Mouse (Mus musculus): ENCODE data around the gene St6galnac4. TPM values are rescaled to one million over a fixed set of nuclear protein-coding genes. Genes with fewer than 3 reads are reported as not detected.

St6galnac4 gene
- 26.0 and 28.8 TPM in 2 replicates for polyA plus RNA-seq (2014; fragmentation: Nextera tagmentation; extraction: Ambion mirVana)

- H3K36me3 ChIP-seq (ENCODE audit: control insufficient read depth, insufficient read depth, low read length) = peaks cover 2% of the 10 kb centered on the region; the same call in 1 of the 2 replicates
- H3K4me1 ChIP-seq (replicated peaks; ENCODE audit: control insufficient read depth, insufficient read depth, low read length) = peaks cover 19% of the 10 kb centered on the region
- H3K27ac ChIP-seq (ENCODE audit: low read depth, low read length) = peak within 1 kb of the TSS; percentile 33; the same call in 1 of the 2 replicates
- no peaks in the 10 kb centered on the region; the same call in 1 of the 2 replicates for H3K27me3 ChIP-seq (replicated peaks; ENCODE audit: control insufficient read depth, insufficient read depth, low read length)
- peak; percentile 87 for ATAC-seq (replicated peaks; ENCODE audit: low FRiP score)
- DNase-seq (ENCODE audit: low spot score) = peak; percentile 95
- H3K4me2 ChIP-seq = peak within 1 kb of the TSS; percentile 75
- H3K4me3 ChIP-seq (ENCODE audit: low read depth, low read length) = peak within 1 kb of the TSS; percentile 58
- peak within 1 kb of the TSS; percentile 63 for H3K9ac ChIP-seq (ENCODE audit: low read depth, low read length)
- WGBS = under 1% methylated on average over 38 of the region's 38 CpGs
- no peaks in the 10 kb centered on the region for H3K9me3 ChIP-seq (ENCODE audit: control insufficient read depth, low read length)
Measured at GRCm38 (mm10) chr2:32586871-32587351, at the start of gene St6galnac4. Gene St6galnac4 (plus strand): TSS chr2:32587095.

GRCm38 (mm10) chr2:32537360-32537905, 49.5 kb upstream of the St6galnac4 start:
- Histone ChIP-seq H3K9ac (ENCODE audit: low read depth, low read length) (no peak overlapping the region), H3K9me3 (ENCODE audit: control insufficient read depth, low read length) (no peaks in the 10 kb centered on the region), H3K27ac (ENCODE audit: low read depth, low read length) (no peak overlapping the region), H3K36me3 (ENCODE audit: control insufficient read depth, insufficient read depth, low read length) (no peaks in the 10 kb centered on the region), H3K4me3 (ENCODE audit: low read depth, low read length) (peak overlapping the region; percentile 69), H3K4me2 (peak overlapping the region; percentile 91), H3K4me1 (replicated peaks; ENCODE audit: control insufficient read depth, insufficient read depth, low read length) (peaks cover 19% of the 10 kb centered on the region; the same call in 1 of the 2 replicates), H3K27me3 (replicated peaks; ENCODE audit: control insufficient read depth, insufficient read depth, low read length) (peaks cover 12% of the 10 kb centered on the region)
- WGBS = 10% methylated on average over 9 of the region's 9 CpGs
- no peak for ATAC-seq (replicated peaks; ENCODE audit: low FRiP score)
- peak; percentile 41 for DNase-seq (ENCODE audit: low spot score)

- Histone ChIP-seq H3K4me1 (replicated peaks; ENCODE audit: control insufficient read depth, insufficient read depth, low read length) (peaks cover 19% of the 10 kb centered on the region; the same call in 1 of the 2 replicates), H3K9ac (ENCODE audit: low read depth, low read length) (no peak overlapping the region), H3K4me3 (ENCODE audit: low read depth, low read length) (no peak overlapping the region), H3K9me3 (ENCODE audit: control insufficient read depth, low read length) (no peaks in the 10 kb centered on the region), H3K36me3 (ENCODE audit: control insufficient read depth, insufficient read depth, low read length) (no peaks in the 10 kb centered on the region), H3K27me3 (replicated peaks; ENCODE audit: control insufficient read depth, insufficient read depth, low read length) (peaks cover 12% of the 10 kb centered on the region), H3K27ac (ENCODE audit: low read depth, low read length) (no peak overlapping the region), H3K4me2 (peak overlapping the region; percentile 91)
- ATAC-seq (replicated peaks; ENCODE audit: low FRiP score) (no peak), DNase-seq (ENCODE audit: low spot score) (no peak)
- WGBS = 91% methylated on average over 5 of the region's 5 CpGs
Measured at GRCm38 (mm10) chr2:32537941-32538340, 49.0 kb upstream of the St6galnac4 start.

GRCm38 (mm10) chr2:32538461-32538860, 48.4 kb upstream of the St6galnac4 start:
- DNase-seq (ENCODE audit: low spot score) (no peak), ATAC-seq (replicated peaks; ENCODE audit: low FRiP score) (no peak)
- Histone ChIP-seq H3K9ac (ENCODE audit: low read depth, low read length) (no peak overlapping the region), H3K27me3 (replicated peaks; ENCODE audit: control insufficient read depth, insufficient read depth, low read length) (peaks cover 12% of the 10 kb centered on the region), H3K36me3 (ENCODE audit: control insufficient read depth, insufficient read depth, low read length) (no peaks in the 10 kb centered on the region), H3K4me3 (ENCODE audit: low read depth, low read length) (no peak overlapping the region), H3K4me1 (replicated peaks; ENCODE audit: control insufficient read depth, insufficient read depth, low read length) (peaks cover 19% of the 10 kb centered on the region; the same call in 1 of the 2 replicates), H3K4me2 (no peak overlapping the region), H3K9me3 (ENCODE audit: control insufficient read depth, low read length) (no peaks in the 10 kb centered on the region), H3K27ac (ENCODE audit: low read depth, low read length) (no peak overlapping the region)
- WGBS = 74% methylated on average over 4 of the region's 4 CpGs

GRCm38 (mm10) chr2:32539452-32539981, 47.4 kb upstream of the St6galnac4 start:
- no peak for DNase-seq (ENCODE audit: low spot score)
- H3K9me3 ChIP-seq (ENCODE audit: control insufficient read depth, low read length) = no peaks in the 10 kb centered on the region
- H3K4me3 ChIP-seq (ENCODE audit: low read depth, low read length) = no peak overlapping the region
- H3K4me1 ChIP-seq (replicated peaks; ENCODE audit: control insufficient read depth, insufficient read depth, low read length) = peaks cover 15% of the 10 kb centered on the region; the same call in 1 of the 2 replicates
- H3K4me2 ChIP-seq = no peak overlapping the region
- 80% methylated on average over 14 of the region's 14 CpGs for WGBS
- peaks cover 12% of the 10 kb centered on the region for H3K27me3 ChIP-seq (replicated peaks; ENCODE audit: control insufficient read depth, insufficient read depth, low read length)
- ATAC-seq (replicated peaks; ENCODE audit: low FRiP score) = no peak
- no peaks in the 10 kb centered on the region for H3K36me3 ChIP-seq (ENCODE audit: control insufficient read depth, insufficient read depth, low read length)
- H3K27ac ChIP-seq (ENCODE audit: low read depth, low read length) = no peak overlapping the region
- H3K9ac ChIP-seq (ENCODE audit: low read depth, low read length) = no peak overlapping the region

- no peaks in the 10 kb centered on the region for H3K36me3 ChIP-seq (ENCODE audit: control insufficient read depth, insufficient read depth, low read length)
- peaks cover 9% of the 10 kb centered on the region for H3K27me3 ChIP-seq (replicated peaks; ENCODE audit: control insufficient read depth, insufficient read depth, low read length)
- ATAC-seq (replicated peaks; ENCODE audit: low FRiP score) (no peak), DNase-seq (ENCODE audit: low spot score) (no peak)
- H3K9me3 ChIP-seq (ENCODE audit: control insufficient read depth, low read length) = no peaks in the 10 kb centered on the region
- no peak overlapping the region for H3K4me3 ChIP-seq (ENCODE audit: low read depth, low read length)
- H3K27ac ChIP-seq (ENCODE audit: low read depth, low read length) = no peak overlapping the region
- H3K9ac ChIP-seq (ENCODE audit: low read depth, low read length) = no peak overlapping the region
- H3K4me1 ChIP-seq (replicated peaks; ENCODE audit: control insufficient read depth, insufficient read depth, low read length) = peaks cover 11% of the 10 kb centered on the region; the same call in 1 of the 2 replicates
- no peak overlapping the region for H3K4me2 ChIP-seq
- WGBS = 94% methylated on average over 2 of the region's 2 CpGs
Measured at GRCm38 (mm10) chr2:32541333-32541908, 45.5 kb upstream of the St6galnac4 start.

- 60% methylated on average over 4 of the region's 4 CpGs for WGBS
- Histone ChIP-seq H3K9ac (ENCODE audit: low read depth, low read length) (no peak overlapping the region), H3K4me3 (ENCODE audit: low read depth, low read length) (no peak overlapping the region), H3K9me3 (ENCODE audit: control insufficient read depth, low read length) (no peaks in the 10 kb centered on the region), H3K4me2 (no peak overlapping the region), H3K27ac (ENCODE audit: low read depth, low read length) (no peak overlapping the region), H3K27me3 (replicated peaks; ENCODE audit: control insufficient read depth, insufficient read depth, low read length) (peaks cover 3% of the 10 kb centered on the region; the same call in 1 of the 2 replicates), H3K4me1 (replicated peaks; ENCODE audit: control insufficient read depth, insufficient read depth, low read length) (peaks cover 6% of the 10 kb centered on the region; the same call in 1 of the 2 replicates), H3K36me3 (ENCODE audit: control insufficient read depth, insufficient read depth, low read length) (no peaks in the 10 kb centered on the region)
- no peak for ATAC-seq (replicated peaks; ENCODE audit: low FRiP score)
- DNase-seq (ENCODE audit: low spot score) = no peak
Measured at GRCm38 (mm10) chr2:32541986-32542573, 44.8 kb upstream of the St6galnac4 start.

GRCm38 (mm10) chr2:32543031-32543449, 43.9 kb upstream of the St6galnac4 start:
- Histone ChIP-seq H3K27ac (ENCODE audit: low read depth, low read length) (no peak overlapping the region), H3K4me1 (replicated peaks; ENCODE audit: control insufficient read depth, insufficient read depth, low read length) (no peaks in the 10 kb centered on the region), H3K4me3 (ENCODE audit: low read depth, low read length) (no peak overlapping the region), H3K9ac (ENCODE audit: low read depth, low read length) (no peak overlapping the region), H3K4me2 (no peak overlapping the region), H3K27me3 (replicated peaks; ENCODE audit: control insufficient read depth, insufficient read depth, low read length) (peaks cover 3% of the 10 kb centered on the region; the same call in 1 of the 2 replicates), H3K36me3 (ENCODE audit: control insufficient read depth, insufficient read depth, low read length) (no peaks in the 10 kb centered on the region), H3K9me3 (ENCODE audit: control insufficient read depth, low read length) (no peaks in the 10 kb centered on the region)
- WGBS = 92% methylated on average over 3 of the region's 3 CpGs
- ATAC-seq (replicated peaks; ENCODE audit: low FRiP score) (no peak), DNase-seq (ENCODE audit: low spot score) (no peak)

Data from liver, embryonic 11.5 days (tissue).